Mouse (Mus musculus) heart, postnatal 0 days (tissue): ENCODE measurements around the gene Zfyve19.

Experiments
- CTCF ChIP-seq: IDR thresholded peaks from 2 replicates; pipeline ENCODE4 v1.5.1; 2016; ENCODE audit warnings: antibody characterized with exemption, control low read depth, low read depth
- EP300 ChIP-seq: IDR thresholded peaks from 2 replicates; pipeline ENCODE4 v1.6.1; 2016; ENCODE audit warnings: antibody characterized with exemption, low read depth

GRCm38 (mm10) chr2:119261326-119261725 lies 52.9 kb downstream of the Zfyve19 start:
- TF ChIP-seq CTCF: no peak
- no peak for TF ChIP-seq EP300
